Mouse (Mus musculus): ENCODE results near the gene Katnbl1. TPM values are rescaled to one million over a fixed set of nuclear protein-coding genes. Genes with fewer than 3 reads are reported as not detected.

The Katnbl1 gene
- 18.2 and 19.4 TPM in 2 replicates for polyA plus RNA-seq (2012; rRNA removed)

GRCm38 (mm10) chr2:112378973-112379898 is at the start of gene Katnbl1:
Katnbl1 (plus strand) TSS chr2:112379211.
- DNase-seq (ENCODE audit: low read depth), result peak; percentile 96
- TF ChIP-seq CTCF (IDR thresholded peaks at IDR 0.05; ENCODE audit: borderline replicate concordance, extremely low read depth, insufficient read depth, insufficient read length) (peak; percentile 82), POLR2A (IDR thresholded peaks at IDR 0.05; ENCODE audit: borderline replicate concordance, extremely low read depth, insufficient read depth, insufficient read length, poor library complexity, severe bottlenecking) (peak; percentile 69)

GRCm38 (mm10) chr2:112332051-112332898 is 46.7 kb upstream of the Katnbl1 start:
- TF ChIP-seq POLR2A (IDR thresholded peaks at IDR 0.05; ENCODE audit: borderline replicate concordance, extremely low read depth, insufficient read depth, insufficient read length, poor library complexity, severe bottlenecking) (no peak), CTCF (IDR thresholded peaks at IDR 0.05; ENCODE audit: borderline replicate concordance, extremely low read depth, insufficient read depth, insufficient read length) (no peak)
- no peak for DNase-seq (ENCODE audit: low read depth)

- DNase-seq (ENCODE audit: low read depth), result no peak
- no peak for TF ChIP-seq POLR2A (IDR thresholded peaks at IDR 0.05; ENCODE audit: borderline replicate concordance, extremely low read depth, insufficient read depth, insufficient read length, poor library complexity, severe bottlenecking)
Observed at GRCm38 (mm10) chr2:112337211-112337610, 41.8 kb upstream of the Katnbl1 start.

DNA sequence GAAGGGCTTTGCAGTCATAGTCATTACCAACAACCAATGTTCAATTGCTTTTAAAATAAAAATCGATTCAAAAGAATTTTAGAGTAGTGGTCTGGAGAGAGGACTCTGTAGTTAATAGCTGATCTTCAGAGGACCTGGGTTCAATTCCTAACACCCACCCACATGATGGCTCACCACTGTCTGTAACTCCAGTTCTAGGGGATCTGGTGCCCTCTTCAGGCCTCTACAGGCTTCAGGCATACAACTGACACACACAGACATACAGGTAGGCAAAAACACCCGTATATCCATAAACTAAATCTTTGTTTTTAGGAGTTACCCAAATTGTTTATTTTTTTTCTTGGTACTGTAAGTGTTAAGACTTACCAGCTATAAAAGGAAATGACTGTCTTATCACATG is 39.3 kb upstream of the Katnbl1 start:
- DNase-seq (ENCODE audit: low read depth), result no peak
- TF ChIP-seq POLR2A (IDR thresholded peaks at IDR 0.05; ENCODE audit: borderline replicate concordance, extremely low read depth, insufficient read depth, insufficient read length, poor library complexity, severe bottlenecking), result no peak
- peak; percentile 12; the same call in 1 of the 2 replicates for TF ChIP-seq CTCF (IDR thresholded peaks at IDR 0.05; ENCODE audit: borderline replicate concordance, extremely low read depth, insufficient read depth, insufficient read length)

DNA sequence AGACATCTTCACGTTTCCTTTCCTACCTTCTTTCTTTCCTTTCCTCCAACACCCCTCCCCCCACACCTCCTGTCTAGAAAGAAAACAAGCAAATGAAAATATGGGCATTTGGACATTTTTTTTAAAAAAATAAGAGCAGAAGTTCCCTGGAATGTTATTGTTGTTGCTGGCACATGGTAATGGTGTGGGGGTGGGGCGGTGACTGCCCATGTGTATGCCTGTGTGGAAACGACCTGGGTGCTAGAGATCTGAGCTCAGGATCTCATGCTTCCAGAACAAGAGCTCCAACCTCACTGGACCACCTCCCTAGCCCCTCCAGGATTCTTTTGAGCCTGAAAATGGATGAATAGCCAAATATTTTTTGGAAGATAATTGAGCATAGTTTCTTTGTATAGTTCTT is 37.9 kb upstream of the Katnbl1 start:
- TF ChIP-seq CTCF (IDR thresholded peaks at IDR 0.05; ENCODE audit: borderline replicate concordance, extremely low read depth, insufficient read depth, insufficient read length) (no peak), POLR2A (IDR thresholded peaks at IDR 0.05; ENCODE audit: borderline replicate concordance, extremely low read depth, insufficient read depth, insufficient read length, poor library complexity, severe bottlenecking) (no peak)

GRCm38 (mm10) chr2:112348246-112348645 is 30.8 kb upstream of the Katnbl1 start:
- no peak for DNase-seq (ENCODE audit: low read depth)
- TF ChIP-seq CTCF (IDR thresholded peaks at IDR 0.05; ENCODE audit: borderline replicate concordance, extremely low read depth, insufficient read depth, insufficient read length) (no peak), POLR2A (IDR thresholded peaks at IDR 0.05; ENCODE audit: borderline replicate concordance, extremely low read depth, insufficient read depth, insufficient read length, poor library complexity, severe bottlenecking) (no peak)

More for the DNA sequence above, 37.9 kb upstream of the Katnbl1 start:
- DNase-seq (ENCODE audit: low read depth), result no peak

DNA sequence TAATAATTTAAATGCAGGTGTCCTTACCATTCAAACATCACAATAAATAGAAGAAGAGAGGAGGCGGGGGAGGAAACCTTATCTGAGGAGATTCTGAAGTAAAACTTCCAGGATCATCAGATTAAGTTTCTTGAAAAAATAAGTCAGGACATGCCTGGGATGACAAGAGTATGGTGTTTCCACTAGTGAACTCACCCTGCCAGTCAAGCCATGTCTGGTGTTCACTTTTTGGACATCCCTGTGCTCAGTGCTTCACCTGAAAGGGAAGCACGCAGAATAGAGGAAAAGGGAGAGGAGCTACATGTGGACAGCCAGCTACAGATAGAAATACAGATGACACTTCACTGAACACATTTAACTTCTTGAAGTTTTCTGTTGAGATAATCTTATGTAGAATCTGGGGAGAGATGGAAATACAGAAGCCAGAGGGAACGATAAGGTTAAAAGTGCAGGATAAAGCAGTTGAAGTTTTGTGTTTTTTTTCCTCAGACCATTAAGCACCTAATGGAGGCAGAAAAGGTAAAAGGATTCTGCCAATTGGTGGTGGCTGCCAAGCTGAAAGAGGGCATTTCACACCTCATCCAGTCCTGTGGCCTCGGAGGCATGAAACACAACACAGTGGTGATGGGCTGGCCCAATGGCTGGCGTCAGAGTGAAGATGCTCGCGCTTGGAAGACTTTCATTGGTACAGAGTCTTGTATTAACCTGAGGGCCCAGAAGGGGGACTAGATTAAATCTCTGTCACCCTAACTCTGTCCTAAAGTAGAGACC is 25.1 kb upstream of the Katnbl1 start:
- no peak for DNase-seq (ENCODE audit: low read depth)
- TF ChIP-seq POLR2A (IDR thresholded peaks at IDR 0.05; ENCODE audit: borderline replicate concordance, extremely low read depth, insufficient read depth, insufficient read length, poor library complexity, severe bottlenecking) (no peak), CTCF (IDR thresholded peaks at IDR 0.05; ENCODE audit: borderline replicate concordance, extremely low read depth, insufficient read depth, insufficient read length) (no peak)

DNA sequence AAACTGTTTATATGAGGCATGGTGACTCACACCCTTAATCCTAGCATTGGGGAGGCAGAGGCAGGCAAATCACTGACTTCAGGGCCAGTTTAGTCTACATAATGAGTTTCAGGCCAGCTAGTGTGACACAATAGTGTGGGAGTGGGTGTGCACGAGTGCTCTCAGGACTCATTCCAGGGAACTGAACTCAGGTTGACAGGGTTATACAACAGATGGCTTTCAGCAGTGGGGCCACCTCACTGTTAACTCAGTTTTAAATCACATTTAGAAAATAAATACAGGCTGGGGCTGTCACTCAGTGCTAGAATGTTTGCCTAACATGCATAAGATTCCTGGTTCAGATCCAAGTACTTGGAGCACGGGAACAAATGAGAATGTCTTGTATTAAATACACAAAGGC is 19.4 kb upstream of the Katnbl1 start:
- no peak for TF ChIP-seq CTCF (IDR thresholded peaks at IDR 0.05; ENCODE audit: borderline replicate concordance, extremely low read depth, insufficient read depth, insufficient read length)
- TF ChIP-seq POLR2A (IDR thresholded peaks at IDR 0.05; ENCODE audit: borderline replicate concordance, extremely low read depth, insufficient read depth, insufficient read length, poor library complexity, severe bottlenecking), result no peak
- no peak for DNase-seq (ENCODE audit: low read depth)

DNA sequence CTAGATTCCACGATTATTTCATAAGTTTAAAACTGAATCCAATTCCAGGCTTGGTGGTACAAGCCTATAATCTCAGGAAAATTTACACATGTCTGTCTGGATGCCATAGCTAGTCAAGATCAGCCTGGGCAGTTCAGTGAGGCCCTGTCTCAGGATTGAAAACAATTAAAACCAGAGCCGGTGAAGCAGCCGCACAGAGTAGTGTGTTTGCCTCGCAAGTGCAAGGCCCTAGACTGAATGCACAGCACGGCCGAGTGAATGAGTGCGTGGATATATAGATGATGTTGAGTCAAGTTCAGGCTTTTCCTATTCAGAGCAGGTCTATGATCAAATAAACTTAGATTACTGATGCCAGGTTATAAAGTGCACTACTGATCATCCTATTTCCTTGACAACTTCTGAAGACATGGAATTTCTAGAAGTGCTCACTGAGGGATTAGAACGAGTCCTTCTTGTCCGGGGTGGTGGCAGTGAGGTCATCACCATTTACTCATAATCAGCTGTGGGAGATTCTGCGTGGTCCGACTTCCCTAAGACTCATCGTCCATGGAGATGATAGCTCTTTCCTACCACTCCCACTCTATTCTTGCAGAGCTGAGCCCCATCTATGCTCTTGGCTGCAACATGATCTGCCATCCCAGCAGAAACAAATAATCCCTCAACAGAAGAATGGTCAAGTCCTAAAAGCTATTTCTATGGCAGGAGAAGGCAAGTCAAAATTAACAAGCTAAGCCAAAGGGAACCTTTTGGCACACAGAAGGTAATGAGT is 18.8 kb upstream of the Katnbl1 start:
- DNase-seq (ENCODE audit: low read depth), result no peak
- TF ChIP-seq POLR2A (IDR thresholded peaks at IDR 0.05; ENCODE audit: borderline replicate concordance, extremely low read depth, insufficient read depth, insufficient read length, poor library complexity, severe bottlenecking) (no peak), CTCF (IDR thresholded peaks at IDR 0.05; ENCODE audit: borderline replicate concordance, extremely low read depth, insufficient read depth, insufficient read length) (no peak)

GRCm38 (mm10) chr2:112360781-112361169 is 18.2 kb upstream of the Katnbl1 start:
- TF ChIP-seq POLR2A (IDR thresholded peaks at IDR 0.05; ENCODE audit: borderline replicate concordance, extremely low read depth, insufficient read depth, insufficient read length, poor library complexity, severe bottlenecking) (no peak), CTCF (IDR thresholded peaks at IDR 0.05; ENCODE audit: borderline replicate concordance, extremely low read depth, insufficient read depth, insufficient read length) (no peak)
- DNase-seq (ENCODE audit: low read depth), result no peak
